Mouse (Mus musculus): Measurements from ENCODE around the gene Psmb4.
"Not testable (repeated sequence)": the region's sequence is repeated elsewhere in the genome, so short reads cannot be mapped to it uniquely, and the experiment has no call there.

The Psmb4 gene

GRCm38 (mm10) chr3:94906482-94906881, 19.7 kb upstream of the Psmb4 start:
- no peak for ATAC-seq (ENCODE audit: low TSS enrichment)

DNA sequence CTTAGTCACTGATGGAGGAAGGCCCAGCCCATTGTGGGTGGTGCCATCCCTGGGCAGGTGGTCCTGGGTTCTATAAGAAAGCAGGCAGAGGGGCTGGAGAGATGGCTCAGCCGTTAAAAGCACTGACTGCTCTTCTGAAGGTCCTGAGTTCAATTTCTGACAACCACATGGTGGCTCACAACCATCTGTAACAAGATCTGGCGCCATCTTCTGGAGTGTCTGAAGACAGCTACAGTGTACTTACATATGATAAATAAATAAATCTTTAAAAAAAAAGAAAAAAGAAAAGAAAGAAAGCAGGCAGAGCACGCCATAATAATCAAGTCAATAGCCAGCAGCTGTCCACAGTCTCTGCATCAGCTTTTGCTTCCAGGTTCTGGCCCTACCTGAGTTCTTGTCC, 18.0 kb upstream of the Psmb4 start:
- not testable (repeated sequence) for ATAC-seq (ENCODE audit: low TSS enrichment)

GRCm38 (mm10) chr3:94902747-94903146, 16.0 kb upstream of the Psmb4 start:
- peak; percentile 91 for ATAC-seq (ENCODE audit: low TSS enrichment)

GRCm38 (mm10) chr3:94894076-94894475, 7.3 kb upstream of the Psmb4 start:
- ATAC-seq (ENCODE audit: low TSS enrichment): no peak

GRCm38 (mm10) chr3:94888595-94888994, 1.8 kb upstream of the Psmb4 start:
- no peak for ATAC-seq (ENCODE audit: low TSS enrichment)

GRCm38 (mm10) chr3:94882579-94882978, 4.2 kb downstream of the Psmb4 start:
- no peak for ATAC-seq (ENCODE audit: low TSS enrichment)

DNA sequence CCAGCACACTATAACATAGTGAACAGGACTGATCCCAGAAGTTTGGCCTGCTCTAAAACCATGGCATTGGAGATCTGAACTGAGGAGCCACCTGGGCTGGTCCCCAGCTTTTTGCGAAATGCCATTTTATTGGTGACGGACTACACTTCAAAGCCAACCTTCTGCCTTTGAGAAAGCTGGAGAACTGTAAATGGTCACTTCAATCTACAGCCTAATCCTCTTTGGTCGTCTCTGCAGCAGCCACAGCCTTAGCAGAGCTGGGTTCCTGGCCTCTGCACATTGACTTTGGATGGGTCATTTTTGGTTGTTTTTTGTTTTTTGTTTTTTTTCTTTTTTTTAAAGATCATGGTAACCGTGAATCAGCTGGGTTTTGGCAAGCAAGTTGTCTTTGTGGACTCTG, 4.9 kb downstream of the Psmb4 start:
- no peak for ATAC-seq (ENCODE audit: low TSS enrichment)

DNA sequence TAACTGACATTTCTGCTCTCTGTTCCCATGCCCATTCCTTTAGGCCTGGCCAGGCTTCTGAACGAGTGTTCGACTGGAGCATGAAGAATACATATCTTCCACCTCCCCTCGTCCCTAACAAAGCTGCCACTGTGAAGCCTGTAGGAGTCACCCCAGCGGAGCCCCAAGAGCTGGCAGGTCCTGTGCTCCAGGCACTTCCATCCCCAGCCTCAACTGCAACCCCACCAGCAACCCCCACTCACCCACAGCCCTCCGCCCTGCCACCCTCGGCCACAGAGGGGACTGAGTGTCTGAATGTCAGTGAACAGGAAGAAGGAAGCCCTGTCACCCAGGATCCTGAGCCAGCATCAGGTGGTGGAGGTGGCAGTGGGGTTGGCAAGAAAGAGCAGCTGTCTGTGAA, 8.1 kb downstream of the Psmb4 start:
- ATAC-seq (ENCODE audit: low TSS enrichment): no peak

DNA sequence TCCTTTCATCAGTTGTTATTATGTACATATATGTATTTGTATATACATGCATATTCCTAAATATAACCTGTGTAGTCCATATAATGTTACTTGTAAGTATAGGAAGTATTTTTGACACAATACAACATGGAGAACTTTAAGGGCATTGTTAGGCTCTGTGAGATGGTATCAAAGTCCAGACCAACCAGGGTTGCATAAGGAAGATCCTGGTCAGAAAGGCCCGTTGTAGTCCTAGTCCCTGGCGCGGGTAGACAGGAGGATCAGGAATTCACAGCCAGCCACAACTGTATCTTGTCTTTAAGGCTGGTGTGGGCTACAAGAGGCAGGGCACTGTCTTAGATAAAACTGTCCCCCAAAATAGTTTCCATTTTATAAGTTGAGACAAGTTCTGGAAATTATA, 17.8 kb downstream of the Psmb4 start:
- no peak for ATAC-seq (ENCODE audit: low TSS enrichment)

DNA sequence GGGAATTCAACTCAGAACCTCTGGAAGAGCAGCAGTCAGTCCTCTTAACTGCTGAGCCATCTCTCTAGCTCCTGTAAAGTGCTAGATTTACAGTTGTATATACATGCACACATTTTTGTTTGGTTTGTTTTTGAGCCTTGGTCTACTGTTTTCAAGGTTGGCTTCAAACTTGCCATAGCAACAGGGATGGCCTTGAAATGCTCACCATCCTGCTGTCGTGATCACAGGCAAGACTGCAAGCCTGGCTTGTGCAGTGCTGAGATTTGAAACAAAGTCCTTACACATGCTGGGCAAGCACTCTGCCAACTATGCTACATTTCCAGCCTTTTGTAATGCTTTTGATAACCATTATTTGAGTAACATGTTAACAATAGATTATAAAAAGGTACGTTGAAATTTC, 27.3 kb downstream of the Psmb4 start:
- no peak for ATAC-seq (ENCODE audit: low TSS enrichment)

- no peak for ATAC-seq (ENCODE audit: low TSS enrichment)
These were observed 34.5 kb downstream of the Psmb4 start for GRCm38 (mm10) chr3:94852215-94852614.

DNA sequence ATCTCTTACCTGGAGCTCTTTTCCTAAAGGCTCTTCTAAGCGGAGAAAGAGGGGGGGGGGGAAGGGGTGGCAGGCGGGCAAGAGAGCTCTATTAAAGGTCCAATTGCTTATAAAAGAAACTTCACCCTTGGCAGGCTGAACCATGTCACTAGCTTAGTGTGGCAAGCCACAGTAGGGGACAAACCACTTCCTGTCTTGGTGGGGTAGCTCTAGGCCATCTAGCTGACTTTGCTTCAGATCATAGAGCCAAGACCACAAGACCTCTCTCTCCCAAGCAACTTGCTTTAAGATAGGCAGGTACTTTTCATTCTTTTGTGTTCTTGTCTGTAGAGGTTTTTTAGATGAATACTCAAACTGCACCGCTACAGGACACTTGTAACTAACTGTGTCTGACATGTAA, 35.0 kb downstream of the Psmb4 start:
- no peak for ATAC-seq (ENCODE audit: low TSS enrichment)

GRCm38 (mm10) chr3:94849338-94849737, 37.4 kb downstream of the Psmb4 start:
- ATAC-seq (ENCODE audit: low TSS enrichment): 0 out of 2 replicates have a peak, but pooled peaks have one; percentile 63

- no peak for ATAC-seq (ENCODE audit: low TSS enrichment)
These were observed 39.4 kb downstream of the Psmb4 start for GRCm38 (mm10) chr3:94847382-94847781.

- no peak for ATAC-seq (ENCODE audit: low TSS enrichment)
These were observed 47.7 kb downstream of the Psmb4 start for GRCm38 (mm10) chr3:94839101-94839500.

DNA sequence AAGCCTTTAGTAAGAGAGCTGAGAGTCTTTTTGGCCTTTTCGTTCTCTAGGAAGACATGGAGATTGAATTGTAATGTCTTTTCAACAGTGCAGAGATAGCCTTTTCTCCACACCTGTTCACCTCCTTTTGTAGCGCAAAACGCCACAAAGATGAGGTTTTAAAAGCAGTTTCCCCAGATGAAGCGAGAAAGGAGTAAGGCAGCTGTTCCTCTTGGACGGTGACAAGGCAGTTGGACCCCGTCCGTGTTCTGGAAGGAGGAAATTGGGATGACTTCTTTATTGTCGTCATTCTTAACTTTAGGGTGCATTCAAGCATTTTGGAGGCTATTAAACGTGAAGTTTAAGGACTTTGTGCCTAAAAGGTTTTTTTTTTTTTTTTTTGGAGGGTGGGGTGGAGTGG, 48.1 kb downstream of the Psmb4 start:
- peak; percentile 11; the same call in 1 of the 2 replicates for ATAC-seq (ENCODE audit: low TSS enrichment)

DNA sequence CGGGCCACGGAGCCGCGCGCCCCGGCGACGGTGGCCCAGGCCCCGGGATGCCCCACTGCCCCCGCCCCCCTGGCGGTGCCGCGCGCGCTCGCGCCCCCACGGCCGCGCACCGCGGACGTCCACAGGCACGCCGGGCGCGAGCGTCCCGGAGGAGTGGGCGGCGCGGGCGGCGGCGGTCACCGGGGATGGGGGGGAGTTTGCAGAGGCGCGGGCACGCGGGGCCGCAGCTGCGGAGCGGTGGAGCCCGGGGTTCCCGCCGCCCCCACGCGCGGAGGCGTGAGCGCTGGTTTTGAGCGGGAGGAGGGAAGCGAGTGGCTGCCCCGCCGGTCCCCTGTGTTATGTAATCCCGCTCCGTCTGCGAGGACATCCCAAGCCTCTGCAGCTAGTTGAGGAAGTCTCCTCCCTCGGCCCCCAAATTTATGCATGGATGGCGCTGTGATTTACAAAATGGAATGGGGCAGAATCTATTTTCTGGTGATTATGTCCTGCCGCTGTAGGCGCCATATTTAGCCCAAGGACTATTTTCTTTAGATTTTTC, 48.7 kb downstream of the Psmb4 start:
- ATAC-seq (ENCODE audit: low TSS enrichment): peak; percentile 80

DNA sequence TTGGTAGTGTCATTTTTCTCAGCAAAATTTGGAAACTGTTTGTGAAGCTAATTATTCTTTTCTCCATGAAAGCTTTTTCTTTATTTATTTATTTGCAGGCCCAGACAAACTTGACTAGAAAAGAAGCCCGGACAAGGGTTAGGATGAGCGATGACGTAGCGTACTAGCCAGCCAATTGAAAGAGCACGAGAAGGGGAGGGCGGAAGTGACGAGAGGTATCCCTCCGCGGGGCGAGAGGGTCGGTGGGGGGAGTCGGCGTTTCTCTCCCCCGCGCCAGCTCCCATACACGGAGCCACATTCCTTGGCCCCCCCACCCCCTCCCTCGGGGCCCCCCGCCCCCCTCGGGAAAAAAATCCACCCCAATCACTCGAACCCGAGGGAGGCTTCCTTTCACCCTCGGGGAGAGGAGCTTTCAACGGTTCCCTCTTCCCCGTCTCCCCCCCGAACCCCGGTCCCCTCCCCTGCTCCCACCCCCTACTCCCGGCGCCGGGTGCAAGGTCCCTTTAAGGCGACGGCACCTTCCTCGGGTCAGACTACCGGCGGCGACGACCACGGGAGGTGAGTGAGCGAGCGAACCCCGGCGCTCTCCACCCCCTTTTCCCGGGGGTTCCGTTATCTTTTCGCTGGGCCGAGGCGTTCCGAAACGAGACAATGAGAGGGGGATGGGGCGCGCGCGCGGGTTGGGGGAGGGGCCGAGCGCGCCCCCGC, 49.4 kb downstream of the Psmb4 start, which contains the start of gene Pogz:
Gene Pogz, plus strand, starts transcription at position 385 of the 708 bp plus-strand sequence.
- peak; percentile 91 for ATAC-seq (ENCODE audit: low TSS enrichment)

DNA sequence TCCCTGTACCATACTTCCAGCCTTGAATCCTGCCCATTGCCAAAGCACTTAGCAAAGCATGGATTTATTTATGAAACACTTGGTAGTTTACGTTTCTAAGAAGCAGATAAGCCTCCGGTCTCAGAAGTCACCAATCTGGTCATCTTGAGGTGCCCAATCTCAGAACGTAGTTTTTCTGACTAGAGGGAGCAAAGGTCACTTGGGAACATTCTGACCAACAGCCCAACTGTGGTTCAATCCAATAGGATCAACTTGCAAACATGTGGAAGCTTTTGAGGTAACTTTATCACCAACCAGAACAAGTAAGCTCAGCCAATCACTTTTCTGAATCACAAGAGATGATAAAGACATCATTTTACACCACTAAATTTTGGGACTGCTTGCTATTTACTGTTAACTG, 51.4 kb downstream of the Psmb4 start:
- ATAC-seq (ENCODE audit: low TSS enrichment): no peak
